Mouse (Mus musculus): Measurements from ENCODE around the gene Cdh4. TPM values are rescaled to one million over a fixed set of nuclear protein-coding genes. Genes with fewer than 3 reads are reported as not detected.

Cdh4 gene
- polyA plus RNA-seq, 1 experiment = 3.2 TPM

DNA sequence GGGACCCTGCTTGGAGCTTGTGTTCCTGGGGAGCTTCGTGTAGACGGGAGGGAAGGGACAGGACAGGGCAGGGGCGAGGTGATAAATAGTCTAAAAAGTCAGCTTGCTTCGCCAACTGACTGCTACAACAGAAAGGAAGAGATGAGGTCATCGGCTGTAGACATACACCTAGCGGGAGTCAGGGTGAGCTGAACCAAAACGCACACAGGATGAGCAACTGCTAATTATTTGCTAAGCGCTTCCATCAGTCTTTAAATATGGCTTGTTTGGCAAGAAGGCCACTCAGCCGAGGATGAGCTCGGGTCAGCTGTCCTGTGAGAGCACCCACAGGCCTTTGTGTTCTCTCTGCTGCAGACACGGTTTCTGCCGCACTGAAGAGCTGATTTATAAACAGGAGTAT is 470.7 kb downstream of the Cdh4 start:
- Histone ChIP-seq H3K4me1 (ENCODE audit: control insufficient read depth, insufficient read depth, low read length) (no peaks in the 10 kb centered on the region), H3K4me3 (ENCODE audit: insufficient read depth, low read length) (no peak overlapping the region), H3K27ac (ENCODE audit: insufficient read depth, low read length) (no peak overlapping the region)
- TF ChIP-seq CTCF (IDR thresholded peaks at IDR 0.05; ENCODE audit: borderline replicate concordance, insufficient read depth, low read length) (no peak), POLR2A (IDR thresholded peaks at IDR 0.05; ENCODE audit: low read depth, low read length) (no peak)

DNA sequence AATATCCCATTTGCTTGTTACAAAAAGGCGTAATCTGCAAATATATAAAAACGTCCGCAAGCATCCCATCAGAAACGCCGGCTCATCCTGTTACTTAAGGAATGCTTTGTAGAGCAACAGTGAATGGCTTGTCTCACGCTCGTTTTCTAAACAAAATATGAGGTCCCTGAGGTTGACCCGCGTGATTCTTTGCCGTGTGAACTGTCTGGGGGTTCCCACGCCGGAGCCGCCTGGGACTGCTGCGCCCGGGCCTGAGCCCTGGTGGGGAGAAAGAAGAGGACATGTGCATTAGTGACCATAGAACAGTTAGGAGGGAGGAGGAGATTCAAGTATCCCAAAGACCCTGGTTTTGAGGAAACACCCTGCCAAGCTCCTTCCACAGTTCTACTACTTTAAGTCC is 471.1 kb downstream of the Cdh4 start:
- TF ChIP-seq POLR2A (IDR thresholded peaks at IDR 0.05; ENCODE audit: low read depth, low read length) = no peak
- no peak for TF ChIP-seq CTCF (IDR thresholded peaks at IDR 0.05; ENCODE audit: borderline replicate concordance, insufficient read depth, low read length)
- no peaks in the 10 kb centered on the region for H3K4me1 ChIP-seq (ENCODE audit: control insufficient read depth, insufficient read depth, low read length)
- no peak overlapping the region for H3K4me3 ChIP-seq (ENCODE audit: insufficient read depth, low read length)
- H3K27ac ChIP-seq (ENCODE audit: insufficient read depth, low read length) = no peak overlapping the region

DNA sequence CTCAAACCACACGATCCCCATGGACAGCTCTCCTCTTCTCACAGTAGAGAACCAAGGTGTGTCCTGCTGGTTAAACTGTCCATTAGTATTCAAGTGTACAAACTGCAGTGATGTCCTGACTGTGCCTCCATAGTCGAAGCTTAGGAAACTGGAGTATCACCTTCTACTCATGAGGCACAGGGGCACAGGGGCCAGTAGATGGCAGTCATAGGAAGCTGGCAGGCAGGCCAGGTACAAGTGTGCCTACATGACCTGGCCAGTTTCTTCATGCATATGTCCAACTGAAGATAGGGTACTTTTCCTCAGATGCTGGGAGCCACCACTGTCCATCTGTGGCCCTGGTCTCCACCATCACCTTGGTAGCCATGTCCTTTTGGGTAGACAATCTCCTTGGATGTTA is 472.0 kb downstream of the Cdh4 start:
- Histone ChIP-seq H3K4me1 (ENCODE audit: control insufficient read depth, insufficient read depth, low read length) (no peaks in the 10 kb centered on the region), H3K4me3 (ENCODE audit: insufficient read depth, low read length) (no peak overlapping the region), H3K27ac (ENCODE audit: insufficient read depth, low read length) (no peak overlapping the region)
- TF ChIP-seq POLR2A (IDR thresholded peaks at IDR 0.05; ENCODE audit: low read depth, low read length) (no peak), CTCF (IDR thresholded peaks at IDR 0.05; ENCODE audit: borderline replicate concordance, insufficient read depth, low read length) (peak; percentile 25; the same call in 1 of the 2 replicates)

DNA sequence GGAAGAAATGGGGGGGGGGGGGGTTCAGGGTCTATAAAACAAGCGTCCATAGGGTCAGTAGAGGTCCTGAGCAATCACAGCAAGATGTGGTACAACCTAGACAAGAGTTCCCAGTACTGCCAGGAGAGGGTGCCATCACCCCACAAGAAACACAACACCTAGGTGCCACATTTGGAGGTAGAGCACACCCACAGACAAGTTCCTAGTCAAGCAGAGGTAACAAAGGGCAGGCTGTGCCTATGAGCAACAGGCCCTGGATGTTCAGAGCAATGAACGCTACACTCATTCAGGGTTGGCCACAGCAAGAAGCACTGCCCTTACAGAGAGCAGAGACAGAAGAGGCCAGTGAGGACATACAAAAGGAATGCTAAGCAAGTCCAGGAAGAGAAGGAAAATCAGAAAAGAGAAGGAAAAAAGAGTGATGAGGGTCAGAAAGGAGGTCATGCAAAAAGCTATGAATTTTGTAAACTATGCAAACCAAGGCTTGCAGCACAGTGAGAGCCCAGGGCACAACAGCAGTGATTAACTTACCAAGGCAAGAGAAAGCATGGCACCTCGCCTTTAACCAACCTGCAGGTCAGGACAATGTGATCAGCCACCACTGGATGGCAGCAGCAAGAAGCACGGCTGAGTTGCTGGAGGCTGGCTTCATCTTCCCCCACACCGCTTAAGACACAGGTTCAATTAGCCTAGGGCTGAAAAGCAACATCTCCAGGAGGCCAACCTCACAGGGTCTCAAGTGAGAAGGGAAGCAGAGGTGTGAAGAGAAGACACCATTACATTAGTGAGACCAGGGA is 474.8 kb downstream of the Cdh4 start:
- Histone ChIP-seq H3K4me1 (ENCODE audit: control insufficient read depth, insufficient read depth, low read length) (peaks cover 10% of the 10 kb centered on the region), H3K27ac (ENCODE audit: insufficient read depth, low read length) (no peak overlapping the region), H3K4me3 (ENCODE audit: insufficient read depth, low read length) (no peak overlapping the region)
- TF ChIP-seq POLR2A (IDR thresholded peaks at IDR 0.05; ENCODE audit: low read depth, low read length) (no peak), CTCF (IDR thresholded peaks at IDR 0.05; ENCODE audit: borderline replicate concordance, insufficient read depth, low read length) (peak; percentile 98)

DNA sequence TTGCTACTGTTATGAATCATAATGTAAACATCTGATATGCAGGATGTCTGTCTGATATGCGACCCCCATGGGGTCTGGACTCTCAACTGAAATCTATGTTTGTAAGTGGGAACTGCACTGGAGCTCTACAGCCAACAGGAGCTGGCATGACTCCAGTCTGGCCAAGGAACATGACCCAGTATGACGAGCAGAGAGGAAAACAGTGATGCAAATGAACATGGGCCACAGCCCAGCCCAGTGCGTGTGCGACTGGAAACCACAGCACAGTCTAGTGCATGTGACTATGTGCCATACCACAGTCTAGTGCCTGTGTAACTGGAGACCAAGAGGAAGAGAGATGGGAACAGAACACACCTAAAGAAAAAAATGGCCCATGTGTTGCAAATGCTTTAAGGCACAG is 477.8 kb downstream of the Cdh4 start:
- no peak overlapping the region for H3K27ac ChIP-seq (ENCODE audit: insufficient read depth, low read length)
- TF ChIP-seq POLR2A (IDR thresholded peaks at IDR 0.05; ENCODE audit: low read depth, low read length) (no peak), CTCF (IDR thresholded peaks at IDR 0.05; ENCODE audit: borderline replicate concordance, insufficient read depth, low read length) (no peak)
- H3K4me1 ChIP-seq (ENCODE audit: control insufficient read depth, insufficient read depth, low read length) = peaks cover 10% of the 10 kb centered on the region
- H3K4me3 ChIP-seq (ENCODE audit: insufficient read depth, low read length) = no peak overlapping the region

DNA sequence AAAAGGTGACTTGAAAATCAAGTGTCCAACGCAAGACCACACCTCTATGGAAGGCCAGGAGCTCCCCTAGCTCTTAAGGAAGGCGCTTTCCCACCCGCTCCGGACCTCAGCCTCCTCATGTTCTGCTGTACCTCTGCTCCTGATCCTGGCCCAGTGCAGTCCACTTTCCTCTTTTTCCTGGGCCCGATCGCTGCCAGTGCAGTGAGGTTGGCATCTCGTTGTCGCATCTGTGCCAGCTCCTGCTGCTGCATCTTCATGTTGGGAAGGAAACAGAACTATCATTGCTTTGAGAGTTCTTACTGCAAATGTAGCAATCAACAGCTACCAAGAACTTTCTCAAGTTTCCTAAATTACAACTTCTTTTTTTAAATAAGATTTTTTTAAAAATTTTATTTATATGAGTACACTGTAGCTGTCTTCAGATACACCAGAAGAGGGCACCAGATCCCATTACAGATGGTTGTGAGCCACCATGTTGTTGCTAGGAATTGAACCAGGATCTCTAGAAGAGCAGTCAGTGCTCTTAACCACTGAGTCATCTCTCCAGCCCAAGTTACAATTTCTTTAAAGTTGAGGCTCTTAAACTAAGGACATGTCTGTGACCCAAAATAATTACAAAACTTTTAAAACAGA is 478.9 kb downstream of the Cdh4 start:
- TF ChIP-seq POLR2A (IDR thresholded peaks at IDR 0.05; ENCODE audit: low read depth, low read length) (no peak), CTCF (IDR thresholded peaks at IDR 0.05; ENCODE audit: borderline replicate concordance, insufficient read depth, low read length) (no peak)
- no peak overlapping the region for H3K27ac ChIP-seq (ENCODE audit: insufficient read depth, low read length)
- H3K4me1 ChIP-seq (ENCODE audit: control insufficient read depth, insufficient read depth, low read length) = peaks cover 10% of the 10 kb centered on the region
- H3K4me3 ChIP-seq (ENCODE audit: insufficient read depth, low read length) = no peak overlapping the region

DNA sequence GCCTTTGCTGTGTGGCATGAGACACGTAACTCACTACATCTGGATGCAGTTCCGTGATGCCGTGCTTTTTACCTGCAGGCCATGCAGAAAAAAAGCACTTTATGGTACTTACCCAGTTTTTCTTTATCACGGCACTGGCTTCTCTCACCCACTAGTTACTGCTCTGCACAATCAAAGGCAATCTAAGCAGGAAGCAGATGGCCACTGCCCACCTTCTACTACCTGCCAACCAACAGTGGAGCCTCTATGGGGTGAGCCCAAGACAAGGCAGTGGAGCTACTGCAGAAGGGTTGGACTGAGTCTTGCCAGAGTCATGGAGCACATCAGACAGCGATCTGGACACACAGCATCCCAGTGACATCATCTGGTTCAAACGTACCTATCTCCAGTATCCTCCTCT is 481.8 kb downstream of the Cdh4 start:
- peaks cover 10% of the 10 kb centered on the region for H3K4me1 ChIP-seq (ENCODE audit: control insufficient read depth, insufficient read depth, low read length)
- TF ChIP-seq POLR2A (IDR thresholded peaks at IDR 0.05; ENCODE audit: low read depth, low read length) (no peak), CTCF (IDR thresholded peaks at IDR 0.05; ENCODE audit: borderline replicate concordance, insufficient read depth, low read length) (no peak)
- no peak overlapping the region for H3K27ac ChIP-seq (ENCODE audit: insufficient read depth, low read length)
- no peak overlapping the region for H3K4me3 ChIP-seq (ENCODE audit: insufficient read depth, low read length)

DNA sequence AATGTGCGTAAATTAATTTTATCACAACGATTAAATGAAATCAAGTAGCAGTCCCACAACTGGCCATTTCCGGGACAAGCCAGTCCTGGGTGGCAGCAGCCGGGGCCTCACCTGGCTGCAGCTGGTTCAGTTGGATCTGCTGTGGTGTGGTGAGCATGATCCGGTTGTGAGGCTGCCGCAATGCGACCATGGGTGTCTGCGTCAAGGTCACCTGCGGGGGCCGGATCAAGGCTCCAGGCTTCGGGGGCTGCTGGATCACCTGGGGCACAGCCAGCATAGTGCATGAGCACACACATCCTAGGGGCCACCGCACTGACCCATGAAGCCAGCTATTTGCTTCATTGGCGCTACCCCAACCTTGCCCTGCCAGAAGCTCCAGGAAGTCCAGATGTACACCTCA is 486.9 kb downstream of the Cdh4 start:
- TF ChIP-seq CTCF (IDR thresholded peaks at IDR 0.05; ENCODE audit: borderline replicate concordance, insufficient read depth, low read length) (no peak), POLR2A (IDR thresholded peaks at IDR 0.05; ENCODE audit: low read depth, low read length) (no peak)
- Histone ChIP-seq H3K4me3 (ENCODE audit: insufficient read depth, low read length) (no peak overlapping the region), H3K27ac (ENCODE audit: insufficient read depth, low read length) (no peak overlapping the region)

DNA sequence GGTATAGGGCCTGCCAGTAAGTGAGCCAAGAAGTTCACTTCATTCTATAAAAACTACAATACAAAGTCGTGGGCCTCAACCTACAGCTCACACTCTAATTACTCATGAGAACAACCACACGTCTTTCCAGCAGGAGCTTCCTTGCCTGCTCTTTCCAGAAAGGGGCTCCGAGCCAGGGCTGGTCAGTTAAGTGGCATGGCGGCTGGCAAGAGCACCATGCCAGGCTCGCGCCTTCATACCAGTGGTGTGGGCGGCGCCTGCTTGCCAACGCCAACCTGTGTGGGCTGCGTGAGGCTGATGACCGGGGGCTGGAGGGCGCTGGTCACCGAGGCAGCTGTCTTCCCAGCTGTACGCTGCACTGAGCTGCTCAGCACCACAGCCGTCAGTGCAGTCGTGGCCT is 489.5 kb downstream of the Cdh4 start:
- TF ChIP-seq CTCF (IDR thresholded peaks at IDR 0.05; ENCODE audit: borderline replicate concordance, insufficient read depth, low read length) (no peak), POLR2A (IDR thresholded peaks at IDR 0.05; ENCODE audit: low read depth, low read length) (no peak)
- Histone ChIP-seq H3K27ac (ENCODE audit: insufficient read depth, low read length) (no peak overlapping the region), H3K4me1 (ENCODE audit: control insufficient read depth, insufficient read depth, low read length) (no peaks in the 10 kb centered on the region; the same call in 1 of the 2 replicates), H3K4me3 (ENCODE audit: insufficient read depth, low read length) (no peak overlapping the region)

More for the DNA sequence above, 486.9 kb downstream of the Cdh4 start:
- H3K4me1 ChIP-seq (ENCODE audit: control insufficient read depth, insufficient read depth, low read length) = no peaks in the 10 kb centered on the region; the same call in 1 of the 2 replicates

DNA sequence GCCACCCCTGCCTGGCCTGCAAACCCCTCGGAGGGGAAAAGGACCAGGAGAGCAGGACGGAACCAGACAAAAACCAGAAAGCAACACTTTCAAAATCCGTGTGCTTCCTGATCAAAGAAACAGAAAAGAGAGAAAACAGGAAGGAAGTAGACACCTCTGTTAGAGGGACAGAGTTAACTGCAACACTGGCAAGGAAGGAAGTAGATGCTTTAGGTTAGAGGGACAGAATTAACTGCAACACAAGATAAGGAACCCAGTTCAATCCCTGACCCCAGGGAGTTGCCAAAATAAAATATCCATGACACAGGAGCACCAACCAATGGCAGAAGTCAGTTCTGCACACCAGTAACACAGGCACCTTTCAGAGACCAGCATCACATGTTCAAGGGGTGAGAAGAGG is 491.9 kb downstream of the Cdh4 start:
- H3K4me1 ChIP-seq (ENCODE audit: control insufficient read depth, insufficient read depth, low read length) = no peaks in the 10 kb centered on the region
- H3K27ac ChIP-seq (ENCODE audit: insufficient read depth, low read length) = no peak overlapping the region
- no peak for TF ChIP-seq POLR2A (IDR thresholded peaks at IDR 0.05; ENCODE audit: low read depth, low read length)
- no peak for TF ChIP-seq CTCF (IDR thresholded peaks at IDR 0.05; ENCODE audit: borderline replicate concordance, insufficient read depth, low read length)
- H3K4me3 ChIP-seq (ENCODE audit: insufficient read depth, low read length) = no peak overlapping the region

All from embryonic fibroblast, embryonic 13.5 days (primary cell).